Mouse (Mus musculus) CH12.LX (cell line): ENCODE measurements around the gene B230104I21Rik. TPM values are rescaled to one million over a fixed set of nuclear protein-coding genes. Genes with fewer than 3 reads are reported as not detected.

ENCODE experiments used
- DNase-seq: peaks from one replicate; pipeline ENCODE4 v3.0.0-alpha.2; 2013; ENCODE audit errors: extremely low read depth
- H3K27ac ChIP-seq: 2 replicates; pipeline ENCODE4 v1.5.1; 2012; ENCODE audit warnings: low read depth, mild to moderate bottlenecking, control low read depth, moderate library complexity; ENCODE audit not compliant: insufficient read depth
- H3K27me3 ChIP-seq: replicated peaks from 2 replicates; pipeline ENCODE3; 2012; ENCODE audit warnings: inconsistent platforms
- H3K36me3 ChIP-seq, 2 experiments: replicated peaks in 1 of 2; 2 replicates each; pipeline versions ENCODE3 to v1.6.1; 2012; ENCODE audit warnings: inconsistent platforms in 1 of 2, low read length in 1 of 2, mild to moderate bottlenecking in 1 of 2, mixed read lengths in 1 of 2, moderate library complexity in 1 of 2; ENCODE audit not compliant: control insufficient read depth in 1 of 2, insufficient read depth in 1 of 2
- H3K4me1 ChIP-seq, 2 experiments: 2 replicates each; pipeline ENCODE4 v1.6.1; 2012; ENCODE audit warnings: inconsistent platforms in 1 of 2, moderate library complexity in 1 of 2; ENCODE audit not compliant: insufficient read depth in 2 of 2, control insufficient read depth in 1 of 2
- H3K4me2 ChIP-seq: 2 replicates; pipeline ENCODE4 v1.6.1; 2012; ENCODE audit warnings: low read depth, mild to moderate bottlenecking, control low read depth; ENCODE audit not compliant: poor library complexity, insufficient read depth, severe bottlenecking
- H3K4me3 ChIP-seq, 3 experiments: fragments of 150-350 bp in 1 of 3; sonication (generic) in 1 of 3; replicated peaks in 1 of 3; 2 replicates each; pipeline versions ENCODE3 to v1.5.1; 2011 to 2012; ENCODE audit warnings: low read depth in 2 of 3, low read length in 2 of 3, mild to moderate bottlenecking in 2 of 3, moderate library complexity in 2 of 3, control low read depth in 1 of 3, improper control_type of control experiment in 1 of 3, inconsistent platforms in 1 of 3, mixed read lengths in 1 of 3; ENCODE audit not compliant: poor library complexity in 1 of 3
- H3K79me2 ChIP-seq: replicated peaks from 2 replicates; pipeline ENCODE4 v1.6.1; 2012; ENCODE audit warnings: mild to moderate bottlenecking, moderate library complexity; ENCODE audit not compliant: control insufficient read depth, poor library complexity, insufficient read depth, severe bottlenecking; ENCODE audit errors: extremely low read depth
- H3K9ac ChIP-seq: 2 replicates; pipeline ENCODE4 v1.6.1; 2012; ENCODE audit warnings: low read depth, mild to moderate bottlenecking, control low read depth, moderate library complexity; ENCODE audit not compliant: insufficient read depth
- H3K9me3 ChIP-seq: replicated peaks from 2 replicates; pipeline ENCODE3; 2012; ENCODE audit warnings: low read length, inconsistent platforms, mixed read lengths
- CHD2 ChIP-seq: IDR thresholded peaks from 2 replicates; pipeline ENCODE4 v1.6.1; 2011; ENCODE audit warnings: low read length, improper control_type of control experiment
- CTCF ChIP-seq, 2 experiments: IDR thresholded peaks in 1 of 2; conservative IDR thresholded peaks in 1 of 2; 2 replicates each; pipeline ENCODE4 v1.5.1; 2011 to 2012; ENCODE audit warnings: low read depth in 2 of 2, low read length in 2 of 2, improper control_type of control experiment in 1 of 2, inconsistent platforms in 1 of 2, mild to moderate bottlenecking in 1 of 2, moderate library complexity in 1 of 2
- E2F4 ChIP-seq: IDR thresholded peaks from 2 replicates; pipeline ENCODE4 v1.6.1; 2011; ENCODE audit warnings: low read depth, low read length, improper control_type of control experiment; ENCODE audit not compliant: insufficient replicate concordance
- ELF1 ChIP-seq: IDR thresholded peaks from 2 replicates; pipeline ENCODE4 v1.6.1; 2014; ENCODE audit warnings: low read depth, mild to moderate bottlenecking, inconsistent platforms, low read length, improper control_type of control experiment
- ETS1 ChIP-seq: conservative IDR thresholded peaks from 2 replicates; pipeline ENCODE4 v1.6.1; 2012; ENCODE audit warnings: low read depth, mild to moderate bottlenecking, inconsistent platforms, low read length, improper control_type of control experiment, moderate library complexity
- GABPA ChIP-seq: IDR thresholded peaks from 2 replicates; pipeline ENCODE4 v1.6.1; 2012; ENCODE audit warnings: low read depth, low read length, improper control_type of control experiment, inconsistent platforms; ENCODE audit not compliant: insufficient replicate concordance
- HCFC1 ChIP-seq: IDR thresholded peaks from 2 replicates; pipeline ENCODE4 v1.6.1; 2012; ENCODE audit warnings: low read depth, mild to moderate bottlenecking, inconsistent platforms, low read length, improper control_type of control experiment
- JUN ChIP-seq: IDR thresholded peaks from 2 replicates; pipeline ENCODE4 v1.6.1; 2011; ENCODE audit warnings: low read depth, mild to moderate bottlenecking, low read length, improper control_type of control experiment, moderate library complexity; ENCODE audit not compliant: insufficient read depth
- KAT2A ChIP-seq: IDR thresholded peaks from 2 replicates; pipeline ENCODE4 v1.6.1; 2012; ENCODE audit warnings: low read length, improper control_type of control experiment, inconsistent platforms; ENCODE audit not compliant: insufficient replicate concordance
- MAFK ChIP-seq: IDR thresholded peaks from 2 replicates; pipeline ENCODE4 v1.6.1; 2011; ENCODE audit warnings: low read length, improper control_type of control experiment; ENCODE audit not compliant: insufficient replicate concordance
- MAX ChIP-seq: IDR thresholded peaks from 2 replicates; pipeline ENCODE4 v1.6.1; 2011; ENCODE audit warnings: low read length, improper control_type of control experiment
- MAZ ChIP-seq: IDR thresholded peaks from 2 replicates; pipeline ENCODE4 v1.6.1; 2012; ENCODE audit warnings: low read depth, mild to moderate bottlenecking, inconsistent platforms, low read length, improper control_type of control experiment, moderate library complexity
- MEF2A ChIP-seq: IDR thresholded peaks from 2 replicates; pipeline ENCODE4 v1.6.1; 2014; ENCODE audit warnings: low read depth, mild to moderate bottlenecking, inconsistent platforms, low read length, improper control_type of control experiment, borderline replicate concordance
- MYC ChIP-seq: IDR thresholded peaks from 2 replicates; pipeline ENCODE4 v1.6.1; 2011; ENCODE audit warnings: low read depth, mild to moderate bottlenecking, improper control_type of control experiment, low read length
- NELFE ChIP-seq: IDR thresholded peaks from 2 replicates; pipeline ENCODE4 v1.6.1; 2011; ENCODE audit warnings: low read depth, low read length, improper control_type of control experiment
- NRF1 ChIP-seq: IDR thresholded peaks from 2 replicates; pipeline ENCODE4 v1.6.1; 2014; ENCODE audit warnings: low read depth, mild to moderate bottlenecking, inconsistent platforms, low read length, improper control_type of control experiment, moderate library complexity
- POLR2AphosphoS2 ChIP-seq: IDR thresholded peaks from 2 replicates; pipeline ENCODE4 v1.6.1; 2011; ENCODE audit warnings: low read depth, low read length, improper control_type of control experiment
- RAD21 ChIP-seq: IDR thresholded peaks from 2 replicates; pipeline ENCODE4 v1.6.1; 2011; ENCODE audit warnings: low read depth, mild to moderate bottlenecking, low read length, improper control_type of control experiment, moderate library complexity
- RCOR1 ChIP-seq: conservative IDR thresholded peaks from 2 replicates; pipeline ENCODE4 v1.6.1; 2012; ENCODE audit warnings: low read depth, mild to moderate bottlenecking, inconsistent platforms, low read length, improper control_type of control experiment
- TBP ChIP-seq: conservative IDR thresholded peaks from 2 replicates; pipeline ENCODE4 v1.6.1; 2011; ENCODE audit warnings: low read depth, low read length, improper control_type of control experiment
- TCF12 ChIP-seq: IDR thresholded peaks from 2 replicates; pipeline ENCODE4 v1.6.1; 2014; ENCODE audit warnings: low read depth, mild to moderate bottlenecking, inconsistent platforms, low read length, improper control_type of control experiment
- UBTF ChIP-seq: IDR thresholded peaks from 2 replicates; pipeline ENCODE4 v1.6.1; 2012; ENCODE audit warnings: low read depth, mild to moderate bottlenecking, inconsistent platforms, low read length, improper control_type of control experiment, moderate library complexity
- USF1 ChIP-seq: IDR thresholded peaks from 2 replicates; pipeline ENCODE4 v1.6.1; 2014; ENCODE audit warnings: low read depth, mild to moderate bottlenecking, inconsistent platforms, low read length, improper control_type of control experiment
- ZKSCAN1 ChIP-seq: IDR thresholded peaks from 2 replicates; pipeline ENCODE4 v1.6.1; 2012; ENCODE audit warnings: low read depth, inconsistent platforms, low read length, improper control_type of control experiment, borderline replicate concordance
- ZMIZ1 ChIP-seq: IDR thresholded peaks from 2 replicates; pipeline ENCODE4 v1.6.1; 2012; ENCODE audit warnings: low read depth, mild to moderate bottlenecking, inconsistent platforms, low read length, improper control_type of control experiment
- dilution Hi-C: fragments of 300-500 bp; cut with MboI; formaldehyde crosslinking; loops from 2 replicates; pipeline ENCODE4 v1.14.3; 2020; ENCODE audit warnings: low sequenced_read_pairs; ENCODE audit not compliant: extremely low pct_unique_long_range_greater_than_20kb, extremely low pct_ligation_motif_present
- in situ Hi-C: fragments of 300-500 bp; cut with MboI; formaldehyde crosslinking; loops from 3 replicates; pipeline ENCODE4 v1.14.3; 2019; ENCODE audit warnings: low sequenced_read_pairs, low pct_ligation_motif_present, low pct_unique_long_range_greater_than_20kb, mixed read lengths
- polyA plus RNA-seq: library from polyadenylated mRNA; unstranded; fragments of >175 nt; gene quantifications from 2 replicates; pipeline ENCODE4 v1.2.1, GENCODE M21; 2012; ENCODE audit warnings: low read depth; ENCODE audit not compliant: insufficient read length
- total RNA-seq, 2 experiments: library from RNA; depleted of rRNA; stranded (reverse); fragments of 300-350 nt in 1 of 2; fragments of >200 nt in 1 of 2; gene quantifications; 2 replicates each; pipeline ENCODE4 v1.2.3; 2012 to 2014

Gene B230104I21Rik
- total and polyA plus RNA-seq, 3 experiments: not detected

- H3K9me3 ChIP-seq: peaks cover 95% of the 10 kb centered on the region
- H3K27ac ChIP-seq: no peak overlapping the region
- H3K36me3 ChIP-seq: no peaks in the 10 kb centered on the region
- no peaks in the 10 kb centered on the region for H3K79me2 ChIP-seq
- no peak for DNase-seq
- no peak overlapping the region for H3K9ac ChIP-seq
- no peak overlapping the region for H3K4me2 ChIP-seq
- H3K27me3 ChIP-seq: no peaks in the 10 kb centered on the region
- H3K4me1 ChIP-seq: no peaks in the 10 kb centered on the region
- no peak overlapping the region for H3K4me3 ChIP-seq
- TF ChIP-seq ETS1 (no peak), JUN (no peak), MAX (no peak), GABPA (no peak), CTCF (conservative IDR thresholded peaks at IDR 0.05 in 1 of 2, IDR thresholded peaks at IDR 0.05 in 1 of 2; ENCODE audit: low read depth in 2 of 2, low read length in 2 of 2) (no peak), NELFE (no peak), RCOR1 (no peak), POLR2AphosphoS2 (no peak), MAFK (no peak), NRF1 (no peak), RAD21 (no peak), E2F4 (no peak), MEF2A (no peak), UBTF (no peak), TBP (no peak), MYC (no peak), TCF12 (no peak), KAT2A (no peak)
- in situ Hi-C loops (no loop called here), dilution Hi-C loops (no loop called here)
These were observed 11.0 kb downstream of the B230104I21Rik start for GRCm38 (mm10) chr4:154346731-154347522.

- H3K79me2 ChIP-seq: no peaks in the 10 kb centered on the region
- in situ Hi-C loops (no loop called here), dilution Hi-C loops (no loop called here)
- H3K27me3 ChIP-seq: no peaks in the 10 kb centered on the region
- DNase-seq: no peak
- no peaks in the 10 kb centered on the region for H3K36me3 ChIP-seq
- no peaks in the 10 kb centered on the region for H3K4me1 ChIP-seq
- no peak overlapping the region for H3K9ac ChIP-seq
- TF ChIP-seq MAZ: no peak
- TF ChIP-seq ZKSCAN1: no peak
- TF ChIP-seq HCFC1: no peak
- no peak for TF ChIP-seq MAFK
- TF ChIP-seq E2F4: no peak
- TF ChIP-seq CTCF (conservative IDR thresholded peaks at IDR 0.05 in 1 of 2, IDR thresholded peaks at IDR 0.05 in 1 of 2; ENCODE audit: low read depth in 2 of 2, low read length in 2 of 2): no peak
- no peak for TF ChIP-seq TBP
- no peak for TF ChIP-seq JUN
- TF ChIP-seq RCOR1: no peak
- TF ChIP-seq USF1: no peak
- no peak for TF ChIP-seq ELF1
- no peak for TF ChIP-seq POLR2AphosphoS2
- TF ChIP-seq RAD21: no peak
- no peak for TF ChIP-seq ZMIZ1
- TF ChIP-seq CHD2: no peak
- no peak for TF ChIP-seq NRF1
- TF ChIP-seq MAX: no peak
- peaks cover 91% of the 10 kb centered on the region for H3K9me3 ChIP-seq
- H3K4me2 ChIP-seq: no peak overlapping the region
- no peak overlapping the region for H3K27ac ChIP-seq
- H3K4me3 ChIP-seq: no peak overlapping the region
These were observed 12.4 kb downstream of the B230104I21Rik start for GRCm38 (mm10) chr4:154348197-154348786.
